Mouse (Mus musculus) intestine, embryonic 14.5 days (tissue): ENCODE measurements at regions not wholly inside any gene's neighbourhood (a gene's known extent, or its start where the extent isn't known, plus 50 kb on each side); places are given as distances from the start of the nearest gene placed in this dataset.

Source experiments
- ATAC-seq: fragments of 200-750 bp; cut with Nextera tagmentation; replicated peaks from 2 replicates; pipeline ENCODE4 v1.8.0; 2017; ENCODE audit warnings: low read depth, moderate number of reproducible peaks, moderate TSS enrichment, moderate library complexity; ENCODE audit not compliant: low FRiP score, low TSS enrichment
- DNase-seq: peaks from one replicate; pipeline ENCODE4 v3.0.0-alpha.2; 2018; ENCODE audit warnings: low spot score
- H3K27ac ChIP-seq: fragments of 300-500 bp; sonication (generic); 2 replicates; pipeline ENCODE4 v1.5.1; 2014; ENCODE audit warnings: low read depth, mild to moderate bottlenecking, control low read depth
- H3K27me3 ChIP-seq: fragments of 300-500 bp; sonication (generic); replicated peaks from 2 replicates; pipeline ENCODE4 v1.6.1; 2014; ENCODE audit warnings: low read length, control low read depth; ENCODE audit not compliant: control insufficient read depth, insufficient read depth
- H3K36me3 ChIP-seq: fragments of 300-500 bp; sonication (generic); 2 replicates; pipeline ENCODE4 v1.6.1; 2014; ENCODE audit warnings: low read length, control low read depth; ENCODE audit not compliant: control insufficient read depth, insufficient read depth
- H3K4me1 ChIP-seq: fragments of 300-500 bp; sonication (generic); replicated peaks from 2 replicates; pipeline ENCODE4 v1.6.1; 2014; ENCODE audit warnings: low read length, control low read depth, mixed read lengths; ENCODE audit not compliant: control insufficient read depth, insufficient read depth
- H3K4me2 ChIP-seq: fragments of 300-500 bp; sonication (generic); 2 replicates; pipeline ENCODE4 v1.6.1; 2014; ENCODE audit warnings: low read length
- H3K4me3 ChIP-seq: fragments of 300-500 bp; sonication (generic); 2 replicates; pipeline ENCODE4 v1.5.1; 2014; ENCODE audit warnings: low read depth, low read length, control low read depth, mixed read lengths
- H3K9ac ChIP-seq: fragments of 300-500 bp; sonication (generic); 2 replicates; pipeline ENCODE4 v1.6.1; 2014; ENCODE audit warnings: mild to moderate bottlenecking, low read length
- H3K9me3 ChIP-seq: fragments of 300-500 bp; sonication (generic); 2 replicates; pipeline ENCODE4 v1.6.1; 2016; ENCODE audit warnings: low read length, control low read depth; ENCODE audit not compliant: control insufficient read depth
- WGBS: fragments of 180-500 bp; shearing (Covaris S2); extraction: QIAGEN DNeasy Blood & Tissue Kit; methylation state at CpG from one replicate; pipeline ENCODE4 v1.1.7; 2014; 5-methylcytosine and 5-hydroxymethylcytosine counted together

DNA sequence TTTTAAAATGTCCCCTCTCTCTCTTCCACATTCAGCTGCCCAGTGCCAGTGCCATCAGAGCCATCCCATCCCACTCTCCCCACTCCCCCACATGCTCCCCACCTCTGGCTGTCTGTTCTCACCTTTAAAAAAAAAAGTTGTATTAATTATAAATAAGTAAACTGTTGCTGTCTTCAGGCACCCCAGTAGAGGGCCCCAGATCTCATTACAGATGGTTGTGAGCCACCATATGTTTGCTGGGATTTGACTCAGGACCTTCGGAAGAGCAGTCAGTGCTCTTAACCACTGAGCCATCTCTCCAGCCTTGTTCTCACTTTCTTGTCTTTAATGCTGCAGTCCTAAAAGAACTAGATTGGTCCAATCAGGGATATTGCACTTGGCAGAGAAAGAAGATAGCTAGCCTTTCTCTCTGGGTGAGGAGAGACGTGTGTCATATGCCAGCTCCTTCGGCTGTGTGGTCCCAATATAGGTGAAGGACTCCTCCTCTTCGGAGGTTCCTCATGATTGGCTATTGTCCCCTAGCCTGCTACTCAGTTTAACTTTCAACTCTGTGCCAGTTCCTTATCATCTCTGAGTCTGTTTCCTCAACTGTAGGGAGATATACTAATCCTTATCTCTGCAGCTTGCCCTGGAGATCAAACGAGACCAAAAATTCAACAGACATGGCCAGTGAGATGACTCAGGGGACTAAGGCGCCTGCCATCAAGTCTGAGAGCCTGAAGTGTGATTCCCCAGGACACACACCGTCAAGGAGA, 66.8 kb upstream of the Usp24 start:
- no peaks in the 10 kb centered on the region for H3K9me3 ChIP-seq
- H3K9ac ChIP-seq: no peak overlapping the region
- H3K27me3 ChIP-seq: no peaks in the 10 kb centered on the region
- ATAC-seq (no peak), DNase-seq (no peak)
- 68% methylated on average over 7 of the region's 7 CpGs for WGBS
- H3K27ac ChIP-seq: no peak overlapping the region
- H3K4me2 ChIP-seq: no peak overlapping the region
- H3K4me3 ChIP-seq: no peak overlapping the region
- no peaks in the 10 kb centered on the region for H3K36me3 ChIP-seq
- H3K4me1 ChIP-seq: no peaks in the 10 kb centered on the region

DNA sequence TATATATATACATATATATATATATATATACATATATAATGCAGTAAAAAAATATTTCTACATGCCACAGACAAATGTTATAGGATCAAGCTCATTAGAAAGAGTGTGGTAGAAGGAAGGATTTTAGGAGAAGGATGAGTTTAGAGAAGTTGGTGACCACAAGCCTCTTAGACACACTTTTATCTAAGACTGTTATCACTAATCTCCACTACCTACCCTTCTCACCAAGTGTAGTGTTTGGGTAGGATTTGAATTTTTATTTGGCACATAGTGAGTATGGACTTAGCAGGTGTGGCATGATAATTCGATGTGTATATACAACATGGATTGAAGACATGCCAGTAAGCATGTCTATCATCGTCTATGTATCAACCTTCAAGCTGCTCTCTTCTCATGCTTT, 66.0 kb upstream of the Usp24 start:
- DNase-seq (no peak), ATAC-seq (no peak)
- Histone ChIP-seq H3K9ac (no peak overlapping the region), H3K27ac (no peak overlapping the region), H3K4me1 (no peaks in the 10 kb centered on the region), H3K4me3 (no peak overlapping the region), H3K9me3 (no peaks in the 10 kb centered on the region), H3K36me3 (no peaks in the 10 kb centered on the region), H3K27me3 (no peaks in the 10 kb centered on the region), H3K4me2 (no peak overlapping the region)
- WGBS: 86% methylated on average over 2 of the region's 2 CpGs

DNA sequence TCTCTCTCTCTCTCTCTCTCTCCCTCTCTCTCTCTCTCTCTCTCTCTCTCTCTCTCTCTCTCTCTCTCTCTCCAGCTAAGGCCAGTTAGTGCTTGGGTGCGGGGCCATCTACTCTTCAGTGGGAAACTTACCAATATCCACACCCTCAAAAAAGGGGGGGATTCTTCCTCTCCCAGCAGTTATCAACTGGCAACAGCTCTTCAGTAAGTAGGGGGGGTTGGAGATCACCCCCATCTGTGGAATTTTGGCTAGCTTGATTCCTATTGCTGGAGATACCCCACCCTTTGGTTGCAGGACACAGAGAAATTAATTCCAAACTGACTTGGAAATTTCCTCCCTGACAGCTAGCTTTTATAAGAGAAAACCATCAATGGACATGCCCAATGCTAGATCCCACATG, 64.6 kb upstream of the Usp24 start:
- no peaks in the 10 kb centered on the region for H3K27me3 ChIP-seq
- no peak overlapping the region for H3K27ac ChIP-seq
- no peak overlapping the region for H3K4me3 ChIP-seq
- H3K4me1 ChIP-seq: peaks cover 5% of the 10 kb centered on the region; the same call in 1 of the 2 replicates
- no peak overlapping the region for H3K4me2 ChIP-seq
- no peak overlapping the region for H3K9ac ChIP-seq
- ATAC-seq: no peak
- no peaks in the 10 kb centered on the region for H3K9me3 ChIP-seq
- DNase-seq: peak; percentile 20
- no peaks in the 10 kb centered on the region for H3K36me3 ChIP-seq
- WGBS: 86% methylated on average over 1 of the region's 1 CpGs

DNA sequence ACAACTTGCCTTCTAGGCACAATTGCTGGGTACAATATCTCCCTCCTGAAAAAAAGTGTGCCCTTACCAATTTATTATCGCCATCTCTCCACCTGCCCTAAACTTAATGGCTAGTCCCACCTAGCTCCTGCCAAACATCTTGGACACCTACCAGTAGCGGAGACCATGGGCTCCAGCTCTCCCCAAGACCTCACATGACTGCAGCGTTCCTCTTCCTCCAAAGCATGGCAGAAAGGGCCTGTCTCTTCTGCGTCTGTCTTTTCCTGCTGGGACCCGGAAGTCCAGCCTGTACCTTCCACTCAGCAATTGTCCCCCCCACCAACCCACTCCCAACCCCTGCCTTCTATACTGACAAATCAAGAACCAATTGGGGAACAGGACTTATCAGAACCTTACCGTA, 63.1 kb upstream of the Usp24 start:
- WGBS: 92% methylated on average over 6 of the region's 6 CpGs
- H3K4me3 ChIP-seq: no peak overlapping the region
- no peaks in the 10 kb centered on the region for H3K36me3 ChIP-seq
- DNase-seq (no peak), ATAC-seq (no peak)
- H3K4me2 ChIP-seq: no peak overlapping the region
- H3K27ac ChIP-seq: no peak overlapping the region
- H3K4me1 ChIP-seq: peaks cover 6% of the 10 kb centered on the region; the same call in 1 of the 2 replicates
- H3K9ac ChIP-seq: no peak overlapping the region
- H3K27me3 ChIP-seq: no peaks in the 10 kb centered on the region
- H3K9me3 ChIP-seq: no peaks in the 10 kb centered on the region

DNA sequence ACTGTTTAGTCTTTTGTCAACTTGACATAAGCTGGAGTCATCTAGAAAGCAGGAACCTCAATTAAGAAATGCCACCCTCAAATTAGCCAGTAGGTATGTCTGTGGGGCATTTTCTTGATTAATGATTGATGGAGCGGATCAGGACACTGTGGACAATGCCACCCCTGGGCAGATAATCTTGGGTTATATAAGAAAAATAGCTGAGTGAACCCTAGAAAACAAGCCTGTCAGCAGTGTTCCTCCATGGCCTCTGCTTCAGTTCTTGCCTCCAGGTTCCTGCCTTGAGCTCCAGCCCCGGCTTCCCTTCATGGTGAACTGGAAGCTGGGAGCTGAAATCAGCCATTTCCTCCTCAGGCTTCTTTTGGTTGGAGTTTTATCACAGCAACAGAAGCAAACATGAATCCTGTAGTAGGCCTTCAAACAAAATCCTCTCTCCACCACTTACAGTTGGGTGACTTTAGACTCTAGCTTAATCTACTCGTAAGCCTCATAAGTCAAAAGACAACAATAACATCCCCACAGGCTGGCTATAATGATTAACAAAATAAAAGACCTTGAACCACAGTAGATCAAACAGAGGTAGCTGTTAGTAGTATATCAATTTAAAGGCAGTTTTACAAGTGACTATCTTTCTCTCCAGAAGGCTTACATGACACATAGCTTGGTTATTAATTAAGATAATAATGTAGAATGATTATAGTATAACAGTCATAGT, 61.1 kb upstream of the Usp24 start:
- H3K27me3 ChIP-seq: no peaks in the 10 kb centered on the region
- no peak overlapping the region for H3K4me2 ChIP-seq
- ATAC-seq (no peak), DNase-seq (peak; percentile 45)
- peaks cover 6% of the 10 kb centered on the region; the same call in 1 of the 2 replicates for H3K4me1 ChIP-seq
- no peaks in the 10 kb centered on the region for H3K36me3 ChIP-seq
- no peak overlapping the region for H3K27ac ChIP-seq
- no peak overlapping the region for H3K9ac ChIP-seq
- WGBS: 73% methylated on average over 3 of the region's 3 CpGs
- H3K4me3 ChIP-seq: no peak overlapping the region
- no peaks in the 10 kb centered on the region for H3K9me3 ChIP-seq

DNA sequence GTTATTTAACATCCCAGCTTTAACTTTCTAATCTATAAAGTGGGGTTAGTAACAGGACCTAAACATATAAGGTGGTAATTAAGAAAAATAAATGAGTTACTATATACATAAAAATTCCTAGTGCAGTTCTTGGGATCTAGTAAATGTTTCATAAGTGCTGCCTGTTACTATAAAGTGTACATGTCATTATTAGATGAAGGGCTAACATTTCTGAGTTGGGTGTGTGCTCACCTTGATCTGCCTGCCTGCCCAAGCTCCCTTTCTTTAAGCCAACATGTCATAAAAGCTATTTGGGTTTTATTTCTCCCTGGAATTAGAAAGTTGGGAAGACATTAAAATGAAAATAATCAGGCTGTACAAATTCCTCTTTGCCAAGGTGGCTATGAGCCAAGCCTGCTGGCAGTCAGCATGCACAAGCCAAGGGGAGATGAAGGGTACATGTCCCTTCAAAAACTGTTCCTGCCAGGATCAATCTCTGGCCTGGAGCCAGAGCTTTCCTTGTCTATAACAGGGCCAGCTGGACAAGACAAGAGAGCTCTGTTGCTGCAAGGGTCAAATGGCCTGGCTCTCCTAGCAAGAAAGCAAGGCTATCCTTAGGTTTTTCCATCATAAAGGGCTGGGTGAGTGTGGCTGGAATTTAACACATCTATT, 59.9 kb upstream of the Usp24 start:
- Histone ChIP-seq H3K27ac (no peak overlapping the region), H3K4me2 (no peak overlapping the region), H3K36me3 (no peaks in the 10 kb centered on the region), H3K4me1 (peaks cover 6% of the 10 kb centered on the region; the same call in 1 of the 2 replicates), H3K27me3 (no peaks in the 10 kb centered on the region), H3K4me3 (no peak overlapping the region), H3K9me3 (no peaks in the 10 kb centered on the region), H3K9ac (no peak overlapping the region)
- ATAC-seq (no peak), DNase-seq (peak; percentile 50)

DNA sequence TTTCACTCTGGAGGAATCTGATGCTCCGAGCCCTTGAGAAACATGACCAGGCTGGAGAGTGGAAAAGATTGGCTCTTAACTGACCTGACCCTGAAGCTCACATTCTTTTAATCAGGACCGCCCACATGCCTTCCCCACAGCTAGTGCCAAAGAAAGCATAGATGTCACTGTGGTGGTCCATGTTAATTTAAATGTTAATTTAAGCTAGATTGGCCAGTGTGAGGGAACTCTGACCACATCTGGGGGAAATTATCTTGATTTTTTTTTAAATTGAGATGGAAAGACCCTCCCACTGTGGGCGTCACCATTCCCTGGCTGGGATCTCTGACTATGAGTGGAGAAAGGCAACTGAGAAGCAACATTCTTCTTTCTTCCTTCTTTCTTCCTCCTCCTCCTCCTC, 54.6 kb upstream of the Usp24 start:
- DNase-seq: no peak
- H3K27ac ChIP-seq: no peak overlapping the region
- peaks cover 1% of the 10 kb centered on the region; the same call in 1 of the 2 replicates for H3K4me1 ChIP-seq
- H3K36me3 ChIP-seq: no peaks in the 10 kb centered on the region
- WGBS: 87% methylated on average over 3 of the region's 3 CpGs
- no peak for ATAC-seq
- H3K9me3 ChIP-seq: no peaks in the 10 kb centered on the region
- no peak overlapping the region for H3K4me3 ChIP-seq
- no peaks in the 10 kb centered on the region for H3K27me3 ChIP-seq
- no peak overlapping the region for H3K9ac ChIP-seq
- no peak overlapping the region for H3K4me2 ChIP-seq

DNA sequence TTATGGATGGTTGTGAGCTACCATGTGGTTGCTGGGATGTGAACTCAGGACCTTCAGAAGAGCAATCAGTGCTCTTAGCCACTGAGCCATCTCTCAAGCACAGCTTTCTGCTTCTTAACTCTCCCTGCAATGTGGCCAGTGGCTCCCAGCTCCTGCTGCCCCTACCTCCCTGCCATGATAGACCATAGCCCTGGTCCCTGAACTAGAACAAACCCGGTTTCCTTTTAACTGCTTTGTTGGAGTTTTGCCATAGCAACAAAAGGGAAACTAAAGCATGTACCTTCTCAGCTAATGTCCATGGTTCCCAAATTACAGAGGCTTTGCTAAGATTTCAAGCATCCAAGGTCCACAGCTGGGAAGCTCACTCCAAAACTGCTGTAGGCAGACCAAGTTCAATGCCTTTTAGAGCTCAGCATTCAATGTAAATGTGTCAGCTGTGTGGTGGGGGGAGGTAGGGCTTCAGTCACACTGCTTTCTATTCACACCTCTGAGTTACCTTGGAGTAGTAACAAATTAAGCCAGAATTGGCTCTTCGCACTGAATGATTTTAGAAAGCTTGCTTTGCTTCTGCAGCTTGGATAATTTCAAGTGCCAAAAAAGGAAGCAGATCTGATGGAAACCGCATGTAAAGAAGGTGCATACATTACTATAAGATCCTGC, 54.0 kb upstream of the Usp24 start:
- Histone ChIP-seq H3K4me2 (no peak overlapping the region), H3K4me1 (no peaks in the 10 kb centered on the region), H3K9me3 (no peaks in the 10 kb centered on the region), H3K27ac (no peak overlapping the region), H3K4me3 (no peak overlapping the region), H3K36me3 (no peaks in the 10 kb centered on the region), H3K9ac (no peak overlapping the region), H3K27me3 (no peaks in the 10 kb centered on the region)
- ATAC-seq (no peak), DNase-seq (no peak)
- 81% methylated on average over 3 of the region's 3 CpGs for WGBS
